ENCODE assay signal across 31 mouse cellular contexts in genomic region chr12:76796938-76797539, GRCm38 (mm10). TPM values are rescaled to one million over a fixed set of nuclear protein-coding genes. Genes with fewer than 3 reads are reported as not detected.
A peak's percentile ranks its signal among the peaks of the same experiment; 100 is the strongest.
DNase-seq lines count a peak whose midpoint lies in the region; ATAC-seq and TF ChIP-seq lines count a peak whose summit lies in the region.
"Had no signal": no experiment of that assay in that cellular context is flagged by ENCODE, and none has a peak within 500 bp of the region (broad histone marks: within the 10 kb centered on the region; RNA-seq: fewer than 3 reads in every experiment).

No protein-coding gene starts in this region.

- ATAC-seq in intestine, postnatal 0 days, result peak; percentile 25; the same call in 1 of the 2 replicates
- no peak for ATAC-seq in stomach, postnatal 0 days (ENCODE audit: low FRiP score, low TSS enrichment)
- ATAC-seq: activated CD4-positive, CD25-positive, alpha-beta regulatory T cell, adult 4 months; forebrain, embryonic 15.5 days; hindbrain, embryonic 16.5 days had no signal

- no peak for TF ChIP-seq CTCF in left cerebral cortex, adult 2 months (IDR thresholded peaks at IDR 0.05)
- no peak for TF ChIP-seq CTCF in intestine, postnatal 0 days (IDR thresholded peaks at IDR 0.05; ENCODE audit: low read depth)
- TF ChIP-seq CTCF in stomach, postnatal 0 days (IDR thresholded peaks at IDR 0.05; ENCODE audit: low read depth), result no peak

- no peaks in the 10 kb centered on the region; the same call in 1 of the 2 replicates for H3K4me1 ChIP-seq in intestine, postnatal 0 days (replicated peaks; ENCODE audit: control insufficient read depth, insufficient read depth, low read length)
- H3K4me1 ChIP-seq in stomach, postnatal 0 days (replicated peaks; ENCODE audit: control insufficient read depth, insufficient read depth), result no peaks in the 10 kb centered on the region
- H3K4me1 ChIP-seq: embryonic facial prominence, embryonic 15.5 days; forebrain, embryonic 15.5 days; heart, embryonic 15.5 days; hindbrain, embryonic 13.5 days had no signal

- WGBS in intestine, postnatal 0 days, result 45% methylated on average over 7 of the region's 7 CpGs
- WGBS in stomach, postnatal 0 days, result 78% methylated on average over 7 of the region's 7 CpGs

- peak overlapping the region; percentile 62 for H3K27ac ChIP-seq in left cerebral cortex, adult 2 months
- H3K27ac ChIP-seq in intestine, postnatal 0 days (ENCODE audit: low read depth, low read length), result peak overlapping the region; percentile 58
- H3K27ac ChIP-seq in stomach, postnatal 0 days (replicated peaks), result 0 out of 2 replicates have a peak overlapping the region, but pooled peaks have one; percentile 45
- H3K27ac ChIP-seq: embryonic facial prominence, embryonic 12.5 days; embryonic facial prominence, embryonic 15.5 days; forebrain, embryonic 15.5 days; gastrocnemius, adult 2 months; heart, embryonic 15.5 days; hindbrain, embryonic 10.5 days; hindbrain, embryonic 13.5 days had no signal

- H3K9ac ChIP-seq in intestine, postnatal 0 days (ENCODE audit: low read depth, low read length), result no peak overlapping the region
- no peak overlapping the region for H3K9ac ChIP-seq in stomach, postnatal 0 days (ENCODE audit: low read length)
- H3K9ac ChIP-seq: embryonic facial prominence, embryonic 12.5 days; embryonic facial prominence, embryonic 15.5 days; forebrain, embryonic 15.5 days; heart, embryonic 12.5 days; heart, embryonic 15.5 days; hindbrain, embryonic 13.5 days had no signal

- H3K36me3 ChIP-seq in intestine, postnatal 0 days (ENCODE audit: control insufficient read depth, insufficient read depth), result peaks cover 3% of the 10 kb centered on the region; the same call in 1 of the 2 replicates
- H3K36me3 ChIP-seq in stomach, postnatal 0 days (ENCODE audit: control insufficient read depth, insufficient read depth, low read length), result peaks cover 2% of the 10 kb centered on the region; the same call in 1 of the 2 replicates
- H3K36me3 ChIP-seq: embryonic facial prominence, embryonic 12.5 days; forebrain, embryonic 15.5 days; G1E; heart, embryonic 12.5 days; heart, embryonic 15.5 days had no signal

- DNase-seq in left cerebral cortex, adult 2 months (ENCODE audit: extremely low spot score in 1 of 2, low spot score in 2 of 2), result no peak
- DNase-seq in left cerebral cortex, adult 8-10 months (ENCODE audit: low spot score in 2 of 2), result no peak
- peak; percentile 74 for DNase-seq in brain, adult 2 months (ENCODE audit: low read depth, low spot score)
- no peak for DNase-seq in stomach, postnatal 0 days (ENCODE audit: low spot score)
- DNase-seq in kidney, postnatal 10 days, result no peak
- DNase-seq in c-Kit-positive CD71-positive TER-119-positive erythroid progenitor cells, embryonic 14.5 days (ENCODE audit: low spot score), result no peak
- DNase-seq: adrenal gland, adult 8-10 months; adrenal gland, postnatal 25 days; B cell, adult 2 months; cerebellum, adult 11 months; cerebellum, adult 2 months; cerebellum, adult 9-11 months; cerebellum, postnatal 25 days; gastrocnemius, adult 2 months; gastrocnemius, postnatal 14 days; heart, adult 18-20 months; heart, postnatal 10 days; heart, postnatal 36 days had no signal

- H3K9me3 ChIP-seq in intestine, postnatal 0 days (ENCODE audit: control insufficient read depth), result no peaks in the 10 kb centered on the region
- no peaks in the 10 kb centered on the region for H3K9me3 ChIP-seq in stomach, postnatal 0 days (ENCODE audit: control insufficient read depth, low read length)
- H3K9me3 ChIP-seq: embryonic facial prominence, embryonic 12.5 days; embryonic facial prominence, embryonic 15.5 days; forebrain, embryonic 15.5 days; G1E; heart, embryonic 12.5 days; heart, embryonic 15.5 days; hindbrain, embryonic 10.5 days; hindbrain, embryonic 13.5 days had no signal

- H3K4me3 ChIP-seq in left cerebral cortex, adult 2 months, result no peak overlapping the region
- H3K4me3 ChIP-seq in intestine, postnatal 0 days (ENCODE audit: low read depth, low read length), result no peak overlapping the region
- no peak overlapping the region for H3K4me3 ChIP-seq in stomach, postnatal 0 days (ENCODE audit: low read depth, low read length)
- H3K4me3 ChIP-seq: embryonic facial prominence, embryonic 12.5 days; embryonic facial prominence, embryonic 15.5 days; forebrain, embryonic 15.5 days; gastrocnemius, adult 2 months; heart, embryonic 12.5 days; heart, embryonic 15.5 days; hindbrain, embryonic 10.5 days; hindbrain, embryonic 13.5 days had no signal

- intact Hi-C loops in left cerebral cortex, adult 2 months (cut with DNase I), result no loop called here

- H3K27me3 ChIP-seq in intestine, postnatal 0 days (replicated peaks; ENCODE audit: control insufficient read depth, insufficient read depth, low read length), result no peaks in the 10 kb centered on the region
- H3K27me3 ChIP-seq in stomach, postnatal 0 days (ENCODE audit: control insufficient read depth, insufficient read depth, low read length), result no peaks in the 10 kb centered on the region
- H3K27me3 ChIP-seq: embryonic facial prominence, embryonic 12.5 days; embryonic facial prominence, embryonic 15.5 days; forebrain, embryonic 15.5 days; hindbrain, embryonic 13.5 days had no signal

- no peak for TF ChIP-seq EP300 in stomach, postnatal 0 days (optimal IDR thresholded peaks at IDR 0.05)

- H3K4me2 ChIP-seq in intestine, postnatal 0 days (replicated peaks; ENCODE audit: low read depth), result peak overlapping the region; percentile 35
- no peak overlapping the region for H3K4me2 ChIP-seq in stomach, postnatal 0 days (replicated peaks; ENCODE audit: low read depth)
- H3K4me2 ChIP-seq: embryonic facial prominence, embryonic 12.5 days; embryonic facial prominence, embryonic 15.5 days; forebrain, embryonic 15.5 days; heart, embryonic 12.5 days; heart, embryonic 15.5 days; hindbrain, embryonic 13.5 days had no signal

RNA-seq across cellular contexts. Expression of gene Gpx2, which starts 1.7 kb away (rescaled TPM):
- total RNA-seq in left cerebral cortex, adult 2 months (2021), result under 1 TPM; 0.34 to 0.47 TPM
- total RNA-seq in left cerebral cortex, adult 8-10 months (2022), result 1 to 10 TPM in 1 of 4 experiments, under 1 TPM in 3; 0.59 to 1.1 (median 0.70) TPM
- polyA plus RNA-seq in intestine, postnatal 0 days (2015; fragmentation: Nextera tagmentation; extraction: Ambion mirVana), result 132 and 148 TPM in 2 replicates
- 217 and 236 TPM in 2 replicates for polyA plus RNA-seq in stomach, postnatal 0 days (2015; fragmentation: Nextera tagmentation; extraction: Ambion mirVana)
- total RNA-seq: adrenal gland, postnatal 25 days; CH12.LX; common myeloid progenitor, adult 5-6 weeks; gastrocnemius, adult 2 months; gastrocnemius, postnatal 14 days; heart, postnatal 10 days; heart, postnatal 36 days had no signal
- polyA plus RNA-seq: activated CD4-positive, CD25-positive, alpha-beta regulatory T cell, adult 4 months; forebrain, embryonic 15.5 days; G1E; heart, embryonic 12.5 days; hindbrain, embryonic 10.5 days; hindbrain, embryonic 13.5 days had no signal

RNA-seq across cellular contexts. Expression of gene Rab15, which starts 25.7 kb away (rescaled TPM):
- 100 to 1,000 TPM; 271 to 278 TPM for total RNA-seq in left cerebral cortex, adult 2 months (2021)
- total RNA-seq in left cerebral cortex, adult 8-10 months (2022), result 100 to 1,000 TPM; 203 to 218 (median 209) TPM
- 6.4 and 7.5 TPM in 2 replicates for polyA plus RNA-seq in intestine, postnatal 0 days (2015; fragmentation: Nextera tagmentation; extraction: Ambion mirVana)
- polyA plus RNA-seq in stomach, postnatal 0 days (2015; fragmentation: Nextera tagmentation; extraction: Ambion mirVana), result 24.0 and 27.2 TPM in 2 replicates
- total RNA-seq: common myeloid progenitor, adult 5-6 weeks had no signal
- polyA plus RNA-seq: activated CD4-positive, CD25-positive, alpha-beta regulatory T cell, adult 4 months; G1E had no signal

RNA-seq across cellular contexts. Expression of gene Fntb, which starts 31.6 kb away (rescaled TPM):
- 10 to 100 TPM; 27.9 to 28.4 TPM for total RNA-seq in left cerebral cortex, adult 2 months (2021)
- 10 to 100 TPM; 28.4 to 36.7 (median 32.3) TPM for total RNA-seq in left cerebral cortex, adult 8-10 months (2022)
- polyA plus RNA-seq in intestine, postnatal 0 days (2015; fragmentation: Nextera tagmentation; extraction: Ambion mirVana), result 13.1 and 13.5 TPM in 2 replicates
- 22.4 and 23.8 TPM in 2 replicates for polyA plus RNA-seq in stomach, postnatal 0 days (2015; fragmentation: Nextera tagmentation; extraction: Ambion mirVana)

RNA-seq across cellular contexts. Expression of gene Churc1, which starts 31.7 kb away (rescaled TPM):
- total RNA-seq in left cerebral cortex, adult 2 months (2021), result 10 to 100 TPM; 35.3 to 35.4 TPM
- total RNA-seq in left cerebral cortex, adult 8-10 months (2022), result 10 to 100 TPM; 35.2 to 47.1 (median 39.6) TPM
- polyA plus RNA-seq in intestine, postnatal 0 days (2015; fragmentation: Nextera tagmentation; extraction: Ambion mirVana), result 129 and 136 TPM in 2 replicates
- 161 and 163 TPM in 2 replicates for polyA plus RNA-seq in stomach, postnatal 0 days (2015; fragmentation: Nextera tagmentation; extraction: Ambion mirVana)
